Mouse (Mus musculus): ENCODE measurements around the gene Actb.

Actb gene

DNA sequence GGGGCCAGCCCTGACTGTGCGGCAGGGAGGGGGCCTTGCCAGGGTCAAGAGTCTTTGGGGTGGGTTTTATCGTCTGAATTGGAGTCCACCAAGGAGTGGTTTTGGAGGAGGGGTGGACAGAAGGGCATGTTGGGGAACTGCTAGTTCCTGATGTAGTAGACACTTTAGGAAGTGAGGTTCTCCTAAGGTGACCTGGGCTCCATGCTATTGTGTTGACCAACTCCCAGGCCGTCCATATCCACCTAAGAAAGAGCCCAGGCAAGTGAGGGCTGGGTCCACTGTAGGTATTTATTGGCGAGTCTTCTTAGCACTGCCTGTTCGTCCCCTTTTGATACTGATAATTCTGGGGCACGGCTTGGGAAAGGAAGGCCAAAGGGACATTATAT lies 14.5 kb upstream of the Actb start:
- DNase-seq: no peak

DNA sequence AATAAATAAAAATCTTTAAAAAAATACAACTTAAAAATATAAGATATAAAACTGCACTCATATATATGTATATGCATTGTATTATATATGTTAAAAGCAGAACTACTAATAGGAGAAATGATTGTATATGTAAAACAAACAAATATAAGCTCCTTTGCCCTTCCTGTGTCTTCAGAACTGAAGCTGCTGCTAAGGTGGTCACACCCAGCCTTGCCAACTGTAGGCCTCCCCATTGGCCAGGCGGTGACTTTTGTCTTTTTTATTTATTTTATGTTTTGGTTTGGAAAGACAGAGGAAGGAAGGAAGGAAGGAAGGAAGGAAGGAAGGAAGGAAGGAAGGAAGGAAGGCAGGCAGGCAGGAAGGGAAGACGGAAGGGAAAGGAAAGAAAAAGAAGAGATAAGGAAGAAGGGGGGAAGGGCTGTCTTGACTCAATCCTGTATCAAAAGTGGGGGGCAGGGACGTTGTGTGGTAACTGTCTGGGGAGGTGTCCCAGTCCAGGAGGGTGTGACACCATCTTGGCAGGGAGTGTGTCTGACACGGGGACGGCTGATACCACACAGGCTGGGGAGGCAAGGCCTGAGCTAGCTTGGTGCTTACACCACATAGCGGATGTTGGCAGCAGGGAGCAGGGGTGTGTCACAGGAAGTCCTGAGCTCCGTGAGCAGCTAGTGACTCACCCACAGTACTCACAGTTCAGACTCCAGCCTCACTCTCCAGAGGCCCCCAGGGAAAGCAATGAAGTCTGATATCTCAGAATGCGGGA lies 13.9 kb upstream of the Actb start:
- no peak for DNase-seq

DNA sequence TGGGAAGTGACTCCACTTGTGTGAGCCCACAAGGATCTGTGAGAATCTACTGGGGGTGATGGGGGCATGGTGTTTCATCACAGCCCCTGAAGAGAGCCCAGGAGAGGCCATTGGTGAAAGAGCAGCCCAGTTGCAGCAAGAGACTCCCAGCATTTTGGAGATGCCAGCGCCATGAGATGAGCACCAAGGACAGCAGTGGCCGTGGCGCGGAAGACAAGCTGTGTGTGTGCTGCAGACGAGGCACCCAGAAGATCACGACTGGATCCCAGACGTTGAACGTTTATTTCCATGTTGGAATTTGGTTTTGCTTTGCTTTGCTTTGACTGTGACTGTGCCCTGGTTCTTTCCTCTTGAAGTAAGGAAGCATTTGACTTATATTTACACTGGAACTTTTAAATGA lies 10.8 kb upstream of the Actb start:
- DNase-seq: no peak

DNA sequence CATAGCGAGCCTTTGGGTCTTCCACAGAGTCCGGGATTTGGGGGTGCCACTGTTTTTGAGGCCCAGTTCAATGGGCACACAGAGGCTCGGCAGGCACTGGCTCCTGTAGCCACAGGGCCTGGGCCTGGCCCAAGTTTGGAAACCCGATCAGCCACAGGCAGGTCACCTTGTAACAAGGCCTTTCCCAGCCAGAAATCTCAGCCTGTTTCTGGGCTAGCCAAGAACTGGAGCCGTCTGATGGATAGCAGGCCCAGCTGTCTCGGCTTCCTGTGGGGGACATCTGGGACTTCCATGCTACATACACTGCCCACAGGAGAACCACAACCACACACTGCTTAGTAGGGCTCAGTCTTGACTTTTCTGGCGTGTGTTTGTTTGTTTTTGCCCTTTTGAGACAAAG lies 10.0 kb upstream of the Actb start:
- DNase-seq: no peak

DNA sequence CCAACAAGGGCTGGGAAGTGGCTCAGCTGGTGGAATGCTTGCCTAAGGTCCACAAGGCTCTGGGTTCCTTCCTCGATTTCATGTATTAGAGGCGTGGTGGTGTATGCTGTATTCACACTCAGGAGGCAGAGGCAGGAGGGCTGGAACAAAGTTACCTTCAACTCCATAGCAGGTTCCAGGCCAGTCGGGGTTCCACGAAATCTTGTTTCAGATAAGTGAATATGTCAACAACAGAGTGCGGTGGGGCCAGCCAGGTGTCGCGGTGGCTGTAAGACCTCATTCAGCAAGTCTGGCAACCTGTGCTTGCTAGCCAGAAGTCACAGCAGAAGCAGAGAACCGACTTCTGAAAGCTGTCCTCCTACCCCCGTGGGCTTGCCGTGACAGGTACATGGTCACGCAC lies 8.7 kb upstream of the Actb start:
- DNase-seq: no peak

DNA sequence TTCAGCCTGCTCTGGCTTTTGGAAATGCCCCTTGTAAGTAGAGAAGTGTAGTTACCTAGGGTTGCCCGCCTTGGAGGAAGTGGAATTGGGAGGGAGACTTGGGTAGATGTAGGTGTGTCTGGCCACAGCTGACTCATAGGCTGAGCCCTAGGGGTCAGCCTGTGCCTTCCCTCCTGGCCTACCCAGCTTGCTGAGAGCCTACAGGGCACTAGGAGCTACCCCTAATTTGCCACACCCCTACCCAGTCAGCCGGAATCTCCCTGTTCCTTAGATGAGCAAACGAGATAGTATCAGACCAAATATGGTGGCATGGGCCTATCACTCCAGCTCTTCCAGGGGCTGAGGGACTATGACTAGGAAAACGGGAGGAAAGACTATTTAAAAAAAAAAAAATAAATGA lies 6.2 kb upstream of the Actb start:
- DNase-seq: no peak

DNA sequence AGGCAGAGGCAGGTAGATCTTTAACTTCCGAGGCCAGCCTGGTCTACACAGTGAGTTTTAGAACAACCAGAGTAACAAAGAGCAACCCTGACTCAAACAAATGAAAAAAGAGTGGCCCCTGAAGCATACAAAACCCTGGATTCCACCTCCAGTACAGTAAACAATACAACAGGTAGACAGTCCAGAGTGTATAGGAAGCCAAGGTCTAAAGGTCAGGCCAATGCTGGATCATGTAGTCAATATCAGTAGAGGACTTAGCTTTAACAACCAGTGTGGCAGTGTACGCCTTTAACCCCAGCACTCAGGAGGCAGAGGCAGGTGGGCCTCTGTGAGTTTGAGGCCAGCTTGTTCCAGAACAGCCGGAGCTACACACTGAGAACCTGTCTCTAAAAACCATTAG lies 5.8 kb upstream of the Actb start:
- DNase-seq: no peak

DNA sequence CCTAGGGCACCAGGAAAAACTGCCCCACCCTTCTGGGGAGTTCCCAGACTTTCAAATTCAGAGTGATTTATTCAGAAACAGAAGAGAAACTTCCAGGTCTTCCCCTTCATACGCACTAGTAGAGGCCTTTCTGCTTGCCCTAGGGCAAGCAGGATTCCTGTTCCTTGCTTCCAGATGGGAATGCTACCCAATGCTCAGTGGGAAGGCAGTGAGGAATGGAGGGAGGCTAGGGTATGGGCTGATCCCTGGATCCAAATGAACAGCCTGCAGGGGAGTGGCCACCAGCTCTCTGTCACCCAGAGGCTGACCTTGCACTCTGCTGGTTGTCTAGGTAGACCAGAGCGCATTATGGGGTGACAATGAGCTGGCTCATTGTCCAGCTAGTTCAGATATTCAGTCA lies 5.1 kb upstream of the Actb start:
- no peak for DNase-seq

DNA sequence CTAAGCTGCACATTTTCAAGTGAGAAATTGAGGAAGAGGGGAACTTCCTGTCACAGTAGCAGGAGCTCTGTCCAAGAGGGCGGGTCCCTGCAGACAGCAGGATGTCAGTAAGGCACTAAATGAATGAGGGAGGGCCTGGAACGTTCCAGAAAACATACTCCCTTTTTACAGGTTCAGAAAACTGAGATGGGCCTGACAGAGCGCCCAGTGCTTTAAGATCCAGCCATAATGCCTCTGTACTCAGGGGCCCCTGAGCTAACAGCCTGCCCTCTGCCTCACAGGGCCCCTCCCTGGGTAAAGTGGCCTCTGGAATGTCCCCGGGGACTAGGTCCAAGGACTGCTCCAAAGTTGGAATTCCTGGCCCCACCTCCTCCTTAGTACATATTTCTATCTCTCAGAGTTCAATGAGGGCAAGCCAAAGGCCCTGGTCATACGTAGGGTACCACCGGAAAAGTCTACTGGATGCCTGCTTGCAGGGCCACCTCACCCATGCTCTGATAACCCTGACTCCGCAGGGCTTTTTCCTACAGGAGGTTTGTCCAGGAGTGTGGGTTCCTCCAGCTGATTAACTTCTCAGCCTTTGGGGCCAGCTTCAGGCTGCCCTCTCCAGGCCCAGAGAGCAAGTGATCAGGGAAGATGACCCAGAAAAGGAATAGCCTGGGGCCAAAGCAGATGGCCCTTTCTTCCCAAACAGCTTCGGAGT lies 3.2 kb upstream of the Actb start:
- DNase-seq: peak; percentile 54

DNA sequence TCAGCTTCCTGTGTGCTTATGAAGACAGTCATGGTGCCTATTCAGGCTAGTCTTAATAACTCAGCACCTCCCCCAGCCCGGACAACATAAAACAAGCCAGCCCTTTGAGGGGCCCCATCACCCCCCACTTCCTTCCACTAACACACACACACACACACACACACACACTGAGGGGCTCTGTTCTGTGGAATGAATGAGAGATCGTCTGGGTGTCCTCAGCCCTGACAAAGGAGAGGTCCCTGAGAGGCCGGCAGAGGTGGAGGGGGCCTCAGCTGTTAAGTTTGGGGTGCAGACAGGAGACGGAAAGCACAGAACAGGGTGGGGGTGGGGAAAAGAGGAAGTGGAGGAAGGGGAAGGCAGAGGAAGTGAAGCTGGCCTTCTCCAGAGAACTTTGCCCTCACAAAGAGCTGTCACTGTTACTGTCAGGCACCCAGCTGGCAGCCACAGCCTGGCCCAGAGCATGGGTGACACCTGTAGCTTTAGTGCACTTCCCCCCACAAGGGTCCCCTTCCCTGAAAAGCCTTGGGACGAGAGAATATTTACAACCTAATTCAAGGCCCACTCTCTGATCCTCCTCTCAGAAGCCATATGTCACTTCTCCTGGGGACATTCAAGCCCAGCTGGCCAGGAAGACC lies 2.5 kb upstream of the Actb start:
- peak; percentile 51 for DNase-seq

DNA sequence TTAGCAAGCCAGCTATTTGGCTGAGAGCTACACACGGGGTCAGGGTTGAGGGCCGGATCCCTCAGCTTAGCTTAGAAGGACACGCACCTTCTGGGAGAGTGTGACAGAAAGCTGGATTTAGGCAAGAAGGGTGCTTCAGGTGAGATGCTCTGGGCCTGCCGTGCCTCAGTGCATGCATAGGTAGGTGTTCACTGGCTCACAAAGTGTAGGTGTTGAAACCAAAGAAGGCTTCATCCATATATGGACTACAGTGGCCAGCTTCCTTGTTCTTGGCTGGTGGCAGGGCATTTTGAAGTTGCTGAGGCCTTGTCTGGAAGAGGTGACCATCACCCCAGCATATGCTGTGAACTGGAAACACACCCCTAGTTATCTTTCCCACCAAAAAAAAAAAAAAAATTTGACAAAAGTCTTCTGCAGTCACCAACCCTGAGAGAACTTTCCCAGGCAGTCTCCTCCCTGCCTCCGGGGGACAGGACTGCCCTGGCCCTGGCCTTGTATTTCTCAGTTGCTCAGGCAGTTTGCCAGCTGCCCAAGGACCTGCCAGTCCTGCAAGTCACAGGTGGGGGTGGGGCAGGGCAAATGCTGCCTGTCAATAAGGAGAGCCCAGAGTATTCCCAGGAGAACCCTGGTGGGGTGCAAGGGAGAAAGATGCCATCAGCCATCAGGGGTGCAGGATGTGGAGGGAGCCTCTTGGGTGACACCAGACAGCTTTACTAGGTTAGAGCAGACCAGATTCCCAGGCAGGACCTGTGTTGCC lies 1.4 kb upstream of the Actb start:
- peak; percentile 80 for DNase-seq

DNA sequence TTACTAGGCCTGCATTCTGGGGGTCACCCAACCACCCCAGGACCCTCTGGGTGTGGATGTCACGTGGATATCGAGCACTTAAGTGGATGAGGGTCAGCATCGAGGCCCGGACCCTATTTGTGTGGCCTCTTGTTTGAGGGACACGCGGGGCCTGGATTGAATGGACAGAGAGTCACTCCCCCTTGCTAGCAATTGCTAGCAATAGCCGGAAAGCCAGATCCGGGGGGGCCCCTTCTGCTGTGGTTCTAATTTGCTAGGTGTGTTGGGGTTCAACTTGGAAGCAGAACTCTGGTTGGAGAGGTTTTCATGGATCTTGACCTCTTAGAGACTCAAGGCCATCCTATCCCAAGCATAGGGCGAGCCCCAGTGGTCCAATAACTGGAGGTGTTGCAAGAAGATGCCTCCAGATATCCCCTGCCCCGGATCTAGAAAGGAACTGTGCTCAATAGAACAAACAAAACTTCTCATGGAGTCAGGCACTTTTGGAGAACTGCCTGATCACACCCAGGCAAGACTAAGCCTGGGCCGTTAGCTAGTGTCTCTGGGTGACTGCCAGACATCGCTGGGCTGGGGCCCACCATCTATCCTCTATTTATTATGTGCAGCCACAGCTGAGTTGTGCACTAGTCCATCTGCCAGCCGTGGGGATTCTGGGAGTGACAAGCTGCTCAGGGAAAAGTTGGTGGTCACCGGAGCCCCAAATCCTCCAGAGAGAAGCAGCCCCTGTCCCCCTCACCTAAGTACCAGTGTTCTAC lies 671 bp upstream of the Actb start:
- peak; percentile 83 for DNase-seq

DNA sequence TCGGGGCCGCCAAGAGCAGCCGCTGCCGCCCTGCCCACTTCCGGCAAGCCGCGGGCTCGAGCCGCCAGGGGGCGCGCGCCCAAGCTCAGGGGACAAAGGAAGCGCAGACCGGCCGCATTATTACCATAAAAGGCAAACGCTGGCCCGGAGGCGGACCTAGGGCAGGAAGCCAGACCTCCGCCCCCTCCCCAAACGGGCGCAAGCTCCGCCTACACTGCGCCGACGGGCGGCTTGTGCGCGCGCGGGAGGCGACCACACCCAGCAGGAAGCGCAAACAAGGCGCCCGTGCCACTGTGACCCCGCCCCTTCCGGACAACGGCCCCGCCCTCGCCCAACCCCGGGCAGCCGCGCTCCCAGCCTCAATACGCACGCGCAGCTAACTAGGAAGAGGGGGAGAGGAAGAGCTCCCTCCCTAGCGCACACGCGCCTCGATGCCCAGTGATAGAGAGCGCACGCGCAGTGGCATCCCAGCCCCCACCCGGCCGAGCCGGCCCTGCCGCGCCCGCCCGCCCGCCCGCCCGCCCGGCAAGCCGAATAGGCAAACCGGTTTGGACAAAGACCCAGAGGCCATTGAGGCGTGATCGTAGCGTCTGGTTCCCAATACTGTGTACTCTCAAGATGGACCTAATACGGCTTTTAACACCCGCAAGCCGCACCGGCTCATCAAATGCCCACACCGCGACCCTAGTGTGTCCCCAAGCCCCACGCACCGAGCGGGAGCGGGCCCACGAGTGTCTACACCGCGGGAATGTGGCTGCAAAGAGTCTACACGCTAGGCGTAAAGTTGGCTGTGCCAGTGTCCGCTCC lies 626 bp downstream of the Actb start:
- DNase-seq: peak; percentile 99

DNA sequence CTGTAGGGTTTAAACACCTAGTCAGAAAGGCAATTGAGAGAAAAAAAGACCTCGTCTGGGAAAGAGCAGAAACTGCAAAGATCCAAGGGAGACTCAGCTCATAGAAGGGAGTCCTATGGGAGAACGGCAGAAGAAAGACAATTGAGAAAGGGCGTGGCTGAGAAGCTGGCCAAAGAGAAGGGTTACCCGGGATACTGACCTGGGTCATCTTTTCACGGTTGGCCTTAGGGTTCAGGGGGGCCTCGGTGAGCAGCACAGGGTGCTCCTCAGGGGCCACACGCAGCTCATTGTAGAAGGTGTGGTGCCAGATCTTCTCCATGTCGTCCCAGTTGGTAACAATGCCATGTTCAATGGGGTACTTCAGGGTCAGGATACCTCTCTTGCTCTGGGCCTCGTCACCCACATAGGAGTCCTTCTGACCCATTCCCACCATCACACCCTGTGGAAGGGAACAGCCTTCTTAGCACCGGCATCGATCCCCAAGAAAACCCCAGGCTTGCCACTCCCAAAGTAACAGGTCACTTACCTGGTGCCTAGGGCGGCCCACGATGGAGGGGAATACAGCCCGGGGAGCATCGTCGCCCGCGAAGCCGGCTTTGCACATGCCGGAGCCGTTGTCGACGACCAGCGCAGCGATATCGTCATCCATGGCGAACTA lies 1.4 kb downstream of the Actb start:
- DNase-seq: no peak

DNA sequence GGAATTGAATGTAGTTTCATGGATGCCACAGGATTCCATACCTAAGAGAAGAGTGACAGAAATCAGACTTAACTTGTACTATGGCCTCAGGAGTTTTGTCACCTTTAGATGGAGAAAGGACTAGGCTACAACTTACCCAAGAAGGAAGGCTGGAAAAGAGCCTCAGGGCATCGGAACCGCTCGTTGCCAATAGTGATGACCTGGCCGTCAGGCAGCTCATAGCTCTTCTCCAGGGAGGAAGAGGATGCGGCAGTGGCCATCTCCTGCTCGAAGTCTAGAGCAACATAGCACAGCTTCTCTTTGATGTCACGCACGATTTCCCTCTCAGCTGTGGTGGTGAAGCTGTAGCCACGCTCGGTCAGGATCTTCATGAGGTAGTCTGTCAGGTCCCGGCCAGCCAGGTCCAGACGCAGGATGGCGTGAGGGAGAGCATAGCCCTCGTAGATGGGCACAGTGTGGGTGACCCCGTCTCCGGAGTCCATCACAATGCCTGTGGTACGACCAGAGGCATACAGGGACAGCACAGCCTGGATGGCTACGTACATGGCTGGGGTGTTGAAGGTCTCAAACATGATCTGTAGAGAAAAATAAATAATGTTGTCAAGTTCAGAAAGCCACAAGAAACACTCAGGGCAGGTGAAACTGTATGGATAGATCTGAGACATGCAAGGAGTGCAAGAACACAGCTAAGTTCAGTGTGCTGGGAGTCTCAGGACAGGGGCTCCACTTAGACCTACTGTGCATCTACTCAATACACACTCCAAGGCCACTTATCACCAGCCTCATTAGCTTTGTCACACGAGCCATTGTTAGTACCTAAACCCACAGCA lies 2.1 kb downstream of the Actb start:
- peak; percentile 52 for DNase-seq

DNA sequence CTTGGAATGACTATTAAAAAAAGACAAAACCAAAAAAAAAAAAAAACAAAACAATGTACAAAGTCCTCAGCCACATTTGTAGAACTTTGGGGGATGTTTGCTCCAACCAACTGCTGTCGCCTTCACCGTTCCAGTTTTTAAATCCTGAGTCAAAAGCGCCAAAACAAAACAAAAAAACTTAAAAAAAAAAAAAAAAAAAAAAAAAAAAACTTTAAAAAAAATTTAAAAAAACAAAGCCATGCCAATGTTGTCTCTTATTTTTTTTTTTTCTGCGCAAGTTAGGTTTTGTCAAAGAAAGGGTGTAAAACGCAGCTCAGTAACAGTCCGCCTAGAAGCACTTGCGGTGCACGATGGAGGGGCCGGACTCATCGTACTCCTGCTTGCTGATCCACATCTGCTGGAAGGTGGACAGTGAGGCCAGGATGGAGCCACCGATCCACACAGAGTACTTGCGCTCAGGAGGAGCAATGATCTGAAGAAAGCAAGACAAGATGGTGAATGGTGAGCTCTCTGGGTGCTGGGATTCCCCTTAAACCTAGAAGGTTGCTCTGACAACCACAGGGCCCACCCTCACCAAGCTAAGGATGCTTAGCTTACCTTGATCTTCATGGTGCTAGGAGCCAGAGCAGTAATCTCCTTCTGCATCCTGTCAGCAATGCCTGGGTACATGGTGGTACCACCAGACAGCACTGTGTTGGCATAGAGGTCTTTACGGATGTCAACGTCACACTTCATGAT lies 2.9 kb downstream of the Actb start:
- DNase-seq: peak; percentile 46

DNA sequence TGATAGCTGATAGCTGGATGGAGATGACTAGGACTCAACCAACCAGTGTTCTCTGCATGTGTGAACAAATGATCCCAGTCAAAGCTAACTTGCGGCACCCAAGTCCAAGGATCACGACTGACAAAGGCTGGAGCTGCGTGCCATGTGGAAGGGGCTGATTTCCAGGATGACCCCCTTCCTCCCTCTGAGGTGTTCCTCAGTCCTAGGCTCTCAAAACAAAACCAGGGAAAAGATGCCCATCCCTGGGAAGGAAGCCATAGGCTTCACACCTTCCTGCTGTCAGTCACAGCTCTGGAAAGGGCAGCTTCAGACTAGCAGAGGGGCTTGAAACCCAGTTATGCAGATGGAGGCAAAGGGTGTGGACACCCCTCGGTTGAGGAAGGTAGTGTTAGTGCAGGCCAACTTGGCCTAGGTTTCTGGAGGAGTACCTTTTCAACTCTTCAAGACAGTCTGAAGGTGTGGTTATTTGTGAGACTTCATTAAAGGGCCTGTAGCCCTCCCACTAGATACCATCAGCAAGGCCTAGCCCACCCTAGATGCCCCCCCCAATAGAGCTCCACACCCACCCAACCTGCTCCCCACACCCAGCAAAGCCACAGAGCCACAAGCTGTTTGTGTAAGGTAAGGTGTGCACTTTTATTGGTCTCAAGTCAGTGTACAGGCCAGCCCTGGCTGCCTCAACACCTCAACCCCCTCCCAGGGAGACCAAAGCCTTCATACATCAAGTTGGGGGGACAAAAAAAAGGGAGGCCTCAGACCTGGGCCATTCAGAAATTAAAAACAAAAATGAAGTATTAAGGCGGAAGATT lies 3.8 kb downstream of the Actb start:
- DNase-seq: no peak

DNA sequence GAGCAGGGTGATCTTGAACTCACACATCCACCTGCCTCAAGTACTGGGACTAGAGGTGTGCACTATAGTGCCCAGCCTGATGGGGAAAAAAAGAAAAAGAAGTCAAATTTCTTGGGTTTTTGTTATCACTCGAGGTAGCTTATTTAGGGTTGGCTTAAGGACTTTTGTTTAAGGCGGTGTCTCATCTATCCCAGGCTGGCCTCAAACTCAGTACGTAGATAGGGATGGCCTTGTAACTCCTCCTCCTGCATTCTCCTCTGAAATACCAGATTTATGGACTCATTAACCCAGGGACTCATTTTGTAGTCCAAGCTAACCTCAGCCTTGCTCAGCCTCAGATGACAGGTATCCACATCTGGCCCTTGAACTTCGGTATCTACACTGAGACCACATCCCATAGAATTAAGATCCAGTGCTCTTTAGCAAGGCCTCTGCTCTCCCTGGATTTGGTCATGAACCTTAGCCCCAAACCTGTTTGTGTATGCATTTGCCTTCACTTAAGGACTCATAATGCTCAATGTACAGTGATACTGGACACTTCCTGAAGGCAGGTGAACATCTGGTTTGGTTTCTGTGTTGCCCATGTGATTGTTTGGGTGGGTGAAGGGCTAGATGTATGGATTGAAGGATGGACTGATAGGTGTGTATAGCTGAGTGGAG lies 4.6 kb downstream of the Actb start:
- no peak for DNase-seq
